Mouse (Mus musculus) liver, adult 2 months (tissue): ENCODE results near the gene Mrpl10. TPM values are rescaled to one million over a fixed set of nuclear protein-coding genes. Genes with fewer than 3 reads are reported as not detected.

Source experiments
- DNase-seq: peaks from one replicate; pipeline ENCODE4 v3.0.0-alpha.2; 2011; ENCODE audit warnings: low read depth, low spot score; ENCODE audit errors: extremely low read depth
- H3K27ac ChIP-seq: fragments of 200-500 bp; replicated peaks from 2 replicates; pipeline ENCODE4 v1.5.1; 2012; ENCODE audit warnings: low read depth, mild to moderate bottlenecking, control low read depth, inconsistent platforms, low read length; ENCODE audit not compliant: insufficient read depth
- H3K27me3 ChIP-seq: fragments of 200-500 bp; 2 replicates; pipeline ENCODE4 v1.6.1; 2012; ENCODE audit warnings: mild to moderate bottlenecking, moderate library complexity, low read length, inconsistent platforms; ENCODE audit not compliant: control insufficient read depth, insufficient read depth
- H3K36me3 ChIP-seq: fragments of 200-500 bp; 2 replicates; pipeline ENCODE4 v1.6.1; 2012; ENCODE audit warnings: low read length, inconsistent platforms; ENCODE audit not compliant: control insufficient read depth, insufficient read depth
- H3K4me1 ChIP-seq: fragments of 200-500 bp; 2 replicates; pipeline ENCODE4 v1.6.1; 2011; ENCODE audit warnings: low read length; ENCODE audit not compliant: control insufficient read depth, insufficient read depth
- H3K4me3 ChIP-seq: fragments of 200-500 bp; 2 replicates; pipeline ENCODE4 v1.5.1; 2011; ENCODE audit warnings: low read depth, mild to moderate bottlenecking, control low read depth, low read length, moderate library complexity; ENCODE audit not compliant: insufficient read depth
- H3K79me2 ChIP-seq: fragments of 200-500 bp; 2 replicates; pipeline ENCODE4 v1.6.1; 2012; ENCODE audit warnings: inconsistent platforms, mild to moderate bottlenecking, low read length, moderate library complexity; ENCODE audit not compliant: control insufficient read depth, insufficient read depth
- H3K9ac ChIP-seq: fragments of 200-500 bp; 2 replicates; pipeline ENCODE4 v1.6.1; 2012; ENCODE audit warnings: low read depth, mild to moderate bottlenecking, control low read depth, inconsistent platforms, low read length
- CTCF ChIP-seq: fragments of 200-500 bp; IDR thresholded peaks from 2 replicates; pipeline ENCODE4 v1.5.1; 2011; ENCODE audit warnings: low read depth, low read length, control low read depth
- POLR2A ChIP-seq: fragments of 200-500 bp; IDR thresholded peaks from 2 replicates; pipeline ENCODE4 v1.6.1; 2011; ENCODE audit warnings: low read length, control low read depth; ENCODE audit not compliant: insufficient read depth; ENCODE audit errors: extremely low read depth
- WGBS: fragments of 180-500 bp; shearing (Covaris S2); methylation state at CpG from one replicate; pipeline ENCODE4 v1.1.7; 2018; 5-methylcytosine and 5-hydroxymethylcytosine counted together
- polyA plus RNA-seq: library from polyadenylated mRNA; depleted of rRNA; stranded (reverse); fragments of >200 nt; gene quantifications from 2 replicates; pipeline ENCODE4 v1.2.3, GENCODE M21; 2012
- total RNA-seq: library from RNA; depleted of rRNA; stranded (reverse); fragments of >200 nt; gene quantifications from 2 replicates; pipeline ENCODE4 v1.2.3, GENCODE M21; 2014

The Mrpl10 gene
- total and polyA plus RNA-seq, 2 experiments, result 19.5 to 86.8 TPM

GRCm38 (mm10) chr11:97032499-97032898, 8.9 kb upstream of the Mrpl10 start:
- H3K79me2 ChIP-seq, result peaks cover 3% of the 10 kb centered on the region; the same call in 1 of the 2 replicates
- no peaks in the 10 kb centered on the region; the same call in 1 of the 2 replicates for H3K36me3 ChIP-seq
- TF ChIP-seq POLR2A (no peak), CTCF (no peak)
- no peak for DNase-seq
- 98% methylated on average over 4 of the region's 4 CpGs for WGBS
- H3K27ac ChIP-seq, result no peak overlapping the region
- no peaks in the 10 kb centered on the region for H3K27me3 ChIP-seq
- H3K4me1 ChIP-seq, result 0 out of 2 replicates have a peak, but pooled peaks cover 1% of the 10 kb centered on the region
- H3K4me3 ChIP-seq, result no peak overlapping the region
- H3K9ac ChIP-seq, result no peak overlapping the region

GRCm38 (mm10) chr11:97033781-97034180, 7.6 kb upstream of the Mrpl10 start:
- WGBS, result 95% methylated on average over 4 of the region's 4 CpGs
- no peak for DNase-seq
- no peak overlapping the region for H3K27ac ChIP-seq
- H3K27me3 ChIP-seq, result no peaks in the 10 kb centered on the region
- no peak overlapping the region for H3K9ac ChIP-seq
- peaks cover 3% of the 10 kb centered on the region; the same call in 1 of the 2 replicates for H3K79me2 ChIP-seq
- H3K4me1 ChIP-seq, result 0 out of 2 replicates have a peak, but pooled peaks cover 1% of the 10 kb centered on the region
- TF ChIP-seq CTCF, result no peak
- no peak for TF ChIP-seq POLR2A
- H3K4me3 ChIP-seq, result no peak overlapping the region
- no peaks in the 10 kb centered on the region; the same call in 1 of the 2 replicates for H3K36me3 ChIP-seq

- Histone ChIP-seq H3K36me3 (no peaks in the 10 kb centered on the region; the same call in 1 of the 2 replicates), H3K9ac (no peak overlapping the region), H3K27ac (no peak overlapping the region), H3K4me1 (peaks cover 2% of the 10 kb centered on the region; the same call in 1 of the 2 replicates), H3K27me3 (no peaks in the 10 kb centered on the region), H3K4me3 (no peak overlapping the region), H3K79me2 (no peaks in the 10 kb centered on the region)
- 92% methylated on average over 5 of the region's 5 CpGs for WGBS
- no peak for DNase-seq
- no peak for TF ChIP-seq CTCF
- no peak for TF ChIP-seq POLR2A
Measured at GRCm38 (mm10) chr11:97036141-97036540, 5.2 kb upstream of the Mrpl10 start.

- Histone ChIP-seq H3K9ac (no peak overlapping the region), H3K79me2 (peaks cover 3% of the 10 kb centered on the region; the same call in 1 of the 2 replicates), H3K36me3 (no peaks in the 10 kb centered on the region), H3K27ac (no peak overlapping the region), H3K4me1 (peaks cover 6% of the 10 kb centered on the region), H3K4me3 (no peak overlapping the region), H3K27me3 (no peaks in the 10 kb centered on the region)
- TF ChIP-seq POLR2A, result no peak
- no peak for TF ChIP-seq CTCF
- 80% methylated on average over 7 of the region's 7 CpGs for WGBS
- DNase-seq, result no peak
Measured at GRCm38 (mm10) chr11:97038881-97039280, 2.5 kb upstream of the Mrpl10 start.

GRCm38 (mm10) chr11:97040301-97041021, 899 bp upstream of the Mrpl10 start:
- H3K27ac ChIP-seq, result no peak overlapping the region
- H3K4me1 ChIP-seq, result peaks cover 6% of the 10 kb centered on the region
- no peaks in the 10 kb centered on the region for H3K36me3 ChIP-seq
- H3K4me3 ChIP-seq, result peak overlapping the region; percentile 16; the same call in 1 of the 2 replicates
- no peak for TF ChIP-seq POLR2A
- no peak for TF ChIP-seq CTCF
- H3K79me2 ChIP-seq, result peaks cover 3% of the 10 kb centered on the region; the same call in 1 of the 2 replicates
- WGBS, result 31% methylated on average over 12 of the region's 12 CpGs
- no peak overlapping the region for H3K9ac ChIP-seq
- no peak for DNase-seq
- H3K27me3 ChIP-seq, result no peaks in the 10 kb centered on the region

GRCm38 (mm10) chr11:97044902-97045301, 3.5 kb downstream of the Mrpl10 start:
- Histone ChIP-seq H3K79me2 (peaks cover 3% of the 10 kb centered on the region; the same call in 1 of the 2 replicates), H3K27ac (no peak overlapping the region), H3K36me3 (no peaks in the 10 kb centered on the region), H3K4me1 (peaks cover 6% of the 10 kb centered on the region), H3K9ac (no peak overlapping the region), H3K27me3 (no peaks in the 10 kb centered on the region), H3K4me3 (no peak overlapping the region)
- no peak for DNase-seq
- WGBS, result 95% methylated on average over 8 of the region's 8 CpGs
- TF ChIP-seq CTCF (no peak), POLR2A (no peak)
